Mouse (Mus musculus) myocyte (in vitro differentiated cells): ENCODE measurements at regions not wholly inside any gene's neighbourhood (a gene's known extent, or its start where the extent isn't known, plus 50 kb on each side); places are given as distances from the start of the nearest gene placed in this dataset.

ENCODE experiments used
- CEBPB ChIP-seq: IDR thresholded peaks from 2 replicates; pipeline ENCODE4 v1.6.1; 2011; ENCODE audit warnings: mild to moderate bottlenecking, moderate library complexity; ENCODE audit not compliant: poor library complexity, insufficient read depth, severe bottlenecking
- MAX ChIP-seq: IDR thresholded peaks from one replicate; pipeline ENCODE4 v1.6.1; 2011; ENCODE audit warnings: low read depth, mild to moderate bottlenecking, control low read depth
- MYOD1 ChIP-seq, 3 experiments: IDR thresholded peaks; one replicate each; pipeline ENCODE4 v1.6.1; 2011; ENCODE audit warnings: control low read depth in 2 of 3, low read depth in 2 of 3, mild to moderate bottlenecking in 2 of 3, moderate library complexity in 1 of 3; ENCODE audit not compliant: insufficient read length in 2 of 3, control insufficient read depth in 1 of 3
- MYOG ChIP-seq, 3 experiments: IDR thresholded peaks; one replicate each; pipeline ENCODE4 v1.6.1; 2011; ENCODE audit warnings: control low read depth in 2 of 3, low read depth in 2 of 3, mild to moderate bottlenecking in 2 of 3; ENCODE audit not compliant: insufficient read length in 2 of 3, control insufficient read depth in 1 of 3, insufficient read depth in 1 of 3
- POLR2A ChIP-seq: IDR thresholded peaks from one replicate; pipeline ENCODE4 v1.6.1; 2011; ENCODE audit warnings: low read depth, mild to moderate bottlenecking, control low read depth, moderate library complexity; ENCODE audit not compliant: insufficient read length
- POLR2AphosphoS2 ChIP-seq: IDR thresholded peaks from one replicate; pipeline ENCODE4 v1.6.1; 2011; ENCODE audit warnings: low read depth, control low read depth; ENCODE audit not compliant: insufficient read length
- TCF12 ChIP-seq: IDR thresholded peaks from one replicate; pipeline ENCODE4 v1.6.1; 2011; ENCODE audit warnings: mild to moderate bottlenecking, control low read depth; ENCODE audit not compliant: poor library complexity, insufficient read depth, severe bottlenecking
- USF1 ChIP-seq: IDR thresholded peaks from one replicate; pipeline ENCODE4 v1.6.1; 2011; ENCODE audit warnings: low read depth, mild to moderate bottlenecking, control low read depth, moderate library complexity

DNA sequence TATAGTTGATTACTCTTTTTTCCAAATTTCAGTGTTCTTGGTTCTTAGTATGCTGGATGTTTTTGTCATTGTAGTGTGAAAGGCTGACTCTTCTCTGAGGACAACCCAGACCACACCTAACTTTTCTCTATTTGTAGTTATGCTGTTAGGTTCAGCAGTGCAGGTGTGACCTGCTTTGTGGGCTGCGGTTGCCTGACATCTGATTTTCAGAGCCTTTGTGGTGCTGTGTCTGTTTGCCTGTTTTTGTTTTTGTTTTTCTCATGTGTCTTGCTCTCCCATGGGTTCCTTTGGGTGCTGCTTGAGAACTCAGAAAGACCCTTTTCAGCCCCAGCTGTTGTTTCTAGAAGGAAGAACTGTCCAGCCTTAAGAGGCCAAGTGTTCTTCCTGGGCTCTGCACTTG, 52.0 kb upstream of the Trpm1 start:
- no peak for TF ChIP-seq USF1
- no peak for TF ChIP-seq POLR2A
- no peak for TF ChIP-seq MYOD1 (IDR thresholded peaks at IDR 0.05; ENCODE audit: control insufficient read depth in 1 of 3, insufficient read length in 2 of 3, low read depth in 2 of 3)
- no peak for TF ChIP-seq POLR2AphosphoS2
- TF ChIP-seq TCF12, result no peak
- no peak for TF ChIP-seq MAX
- no peak for TF ChIP-seq CEBPB
- no peak for TF ChIP-seq MYOG (IDR thresholded peaks at IDR 0.05; ENCODE audit: control insufficient read depth in 1 of 3, insufficient read depth in 1 of 3, insufficient read length in 2 of 3, low read depth in 2 of 3)
